Mouse (Mus musculus) embryo, embryonic 11.5 days (tissue): ENCODE measurements at regions not wholly inside any gene's neighbourhood (a gene's known extent, or its start where the extent isn't known, plus 50 kb on each side); places are given as distances from the start of the nearest gene placed in this dataset.
"Not testable (repeated sequence)": the region's sequence is repeated elsewhere in the genome, so short reads cannot be mapped to it uniquely, and the experiment has no call there.

Source experiments
- DNase-seq: peaks from one replicate; pipeline ENCODE4 v3.0.0-alpha.2; 2012; ENCODE audit warnings: low read depth, low spot score

DNA sequence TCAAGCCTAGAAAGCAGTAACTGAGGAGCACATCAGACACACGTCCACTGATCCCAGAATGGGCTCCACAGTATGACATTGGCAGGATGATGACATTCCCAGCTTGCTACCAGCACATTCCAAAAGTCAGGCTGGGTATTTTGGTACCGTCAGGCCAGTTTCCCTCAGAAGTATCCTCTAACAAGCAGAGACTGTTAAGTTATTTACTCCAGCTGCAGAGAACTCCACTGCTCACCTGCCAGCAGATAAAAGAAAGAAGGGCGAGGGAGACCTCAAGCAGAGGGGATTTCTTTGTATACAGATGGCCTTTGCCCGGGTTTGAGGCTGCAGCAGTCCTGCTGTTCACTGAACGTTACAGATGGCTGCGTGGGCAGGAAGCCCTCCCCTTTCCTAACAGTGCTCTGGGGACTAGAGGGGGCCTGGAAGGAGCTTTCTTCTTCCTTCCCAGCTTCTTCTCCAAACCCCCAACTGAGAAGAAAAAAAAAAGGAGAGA lies 175.2 kb upstream of the Meox2 start:
- DNase-seq: no peak

DNA sequence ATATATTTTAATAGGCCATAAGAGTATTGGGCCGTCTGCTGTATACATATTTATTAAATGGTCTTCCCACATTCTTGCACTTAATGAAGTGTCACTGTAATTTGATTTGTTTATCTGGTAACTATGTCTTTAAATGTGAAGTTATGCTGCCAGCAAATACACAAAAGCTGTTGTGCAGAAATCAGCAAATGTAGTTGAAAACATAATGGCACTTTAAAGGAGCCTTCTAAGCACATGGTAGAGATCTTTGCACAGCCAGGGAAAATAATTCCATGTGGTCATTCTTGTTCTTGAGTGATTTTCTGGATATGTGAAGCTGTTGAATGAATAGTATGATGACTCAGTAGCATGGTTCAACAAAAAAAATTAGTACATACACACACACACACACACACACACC lies 164.4 kb upstream of the Meox2 start:
- no peak for DNase-seq

DNA sequence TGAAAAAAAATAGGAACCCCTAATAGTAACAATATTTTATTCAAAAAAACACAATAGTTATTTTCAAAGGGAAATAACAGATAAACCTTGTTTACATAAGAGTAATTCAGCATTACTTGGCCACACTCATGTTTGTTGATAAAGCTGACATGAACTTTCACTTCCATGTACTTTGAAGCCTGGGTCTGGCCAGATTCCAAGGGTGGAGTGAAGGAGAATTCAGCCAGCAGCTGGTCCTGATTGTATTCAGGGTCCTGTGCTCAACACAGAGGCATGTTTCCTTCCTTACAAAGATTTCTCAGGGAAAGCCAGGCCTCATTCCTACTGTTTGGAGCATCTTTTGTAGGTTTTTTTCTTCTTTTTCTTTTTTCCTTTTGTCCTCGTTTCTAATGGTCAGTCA lies 162.4 kb upstream of the Meox2 start:
- no peak for DNase-seq

DNA sequence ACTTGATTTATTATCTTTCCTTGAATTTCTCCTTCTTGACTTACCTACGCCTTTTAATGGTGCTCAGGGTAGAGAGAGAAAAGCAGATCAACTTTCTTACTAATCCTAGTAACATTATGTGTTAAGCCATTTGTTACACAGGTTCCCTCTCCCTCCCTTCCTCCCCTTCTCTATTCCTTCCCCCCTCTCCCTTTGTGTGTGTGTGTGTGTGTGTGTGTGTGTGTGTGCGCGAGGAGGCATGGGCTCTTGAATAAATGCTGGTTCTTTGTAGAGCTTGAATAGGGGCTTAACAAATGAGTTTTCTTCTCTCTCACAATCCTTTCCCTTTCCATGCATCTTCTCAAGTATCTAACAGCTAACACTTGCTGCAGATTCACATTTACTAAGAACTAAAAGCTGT lies 160.4 kb upstream of the Meox2 start:
- no peak for DNase-seq

DNA sequence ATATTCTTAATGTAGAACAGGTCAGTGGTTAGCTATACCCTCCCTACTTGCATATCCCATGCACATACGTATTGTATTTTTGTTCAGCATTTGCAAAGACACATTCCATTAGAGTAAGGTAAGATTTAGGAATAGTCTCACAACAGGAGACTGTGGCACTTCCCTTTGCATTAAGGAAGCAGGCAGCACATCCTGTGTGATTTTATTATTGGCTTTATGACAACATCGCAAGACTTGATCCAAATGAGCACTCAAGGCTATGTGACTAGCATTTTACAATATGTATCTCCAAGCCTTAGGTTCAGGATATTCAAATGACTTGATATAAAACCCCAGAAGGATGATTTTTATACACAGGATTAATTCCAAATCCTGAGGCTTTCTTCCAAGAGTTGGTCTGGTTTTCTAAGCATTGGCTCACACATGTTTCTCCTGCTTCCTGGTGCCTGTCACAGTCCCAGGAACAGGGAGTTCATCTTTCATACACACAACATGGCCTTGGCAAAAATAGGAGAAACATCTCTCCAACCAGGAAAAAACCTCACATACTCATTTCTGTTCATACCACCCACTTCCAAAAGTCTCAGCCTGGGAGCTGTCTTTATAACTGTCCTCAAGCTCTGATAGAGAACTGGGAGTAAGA lies 159.1 kb upstream of the Meox2 start:
- DNase-seq: no peak

DNA sequence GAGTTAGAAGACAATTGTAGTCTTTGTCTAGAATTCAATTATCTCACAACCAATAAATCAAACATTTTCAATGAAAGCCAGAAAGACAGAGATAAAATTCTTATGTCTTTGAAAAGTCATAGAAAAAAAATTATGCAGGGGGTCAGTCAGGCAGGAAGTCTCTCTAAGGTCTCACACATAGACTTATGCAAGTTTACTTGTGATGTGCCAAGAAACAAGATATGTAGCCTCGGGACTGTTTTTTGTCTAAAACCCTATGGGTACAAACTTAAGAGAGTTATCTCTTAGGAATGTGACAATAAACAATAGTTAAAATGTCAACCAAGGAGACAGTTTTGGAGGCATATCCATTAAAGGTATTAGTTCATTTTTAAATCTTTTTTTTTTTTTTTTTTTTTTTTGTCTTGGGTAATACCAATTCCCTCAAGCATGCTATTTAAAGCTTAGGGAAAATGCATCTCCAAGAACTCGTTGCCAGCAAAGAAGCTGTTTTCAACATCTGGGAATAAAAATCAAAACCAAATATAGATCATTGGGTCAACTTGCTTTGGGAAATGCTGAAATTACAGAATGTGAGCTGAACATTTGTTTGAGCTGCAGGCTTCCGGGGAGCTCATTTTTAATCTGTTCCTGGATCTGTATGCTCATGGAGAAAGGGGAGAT lies 133.8 kb upstream of the Meox2 start:
- no peak for DNase-seq

DNA sequence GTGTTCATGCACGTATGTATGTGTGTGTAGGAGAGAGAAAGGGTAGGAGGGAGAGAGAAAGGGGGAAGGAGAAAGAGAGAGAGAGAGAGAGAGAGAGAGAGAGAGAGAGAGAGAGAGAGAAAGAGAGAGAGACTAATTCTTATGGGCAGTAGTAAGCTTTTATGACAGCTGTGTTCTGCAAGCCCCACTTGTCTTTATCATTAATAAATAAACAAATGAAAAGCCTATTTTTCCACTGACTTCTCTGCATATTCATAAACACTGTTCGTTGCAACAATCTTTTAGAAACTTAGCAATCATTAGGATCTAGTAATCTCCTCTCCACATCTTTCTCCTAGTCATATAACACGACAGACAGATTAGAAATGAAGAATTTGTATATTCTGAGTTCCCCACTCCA lies 131.2 kb upstream of the Meox2 start:
- no peak for DNase-seq

DNA sequence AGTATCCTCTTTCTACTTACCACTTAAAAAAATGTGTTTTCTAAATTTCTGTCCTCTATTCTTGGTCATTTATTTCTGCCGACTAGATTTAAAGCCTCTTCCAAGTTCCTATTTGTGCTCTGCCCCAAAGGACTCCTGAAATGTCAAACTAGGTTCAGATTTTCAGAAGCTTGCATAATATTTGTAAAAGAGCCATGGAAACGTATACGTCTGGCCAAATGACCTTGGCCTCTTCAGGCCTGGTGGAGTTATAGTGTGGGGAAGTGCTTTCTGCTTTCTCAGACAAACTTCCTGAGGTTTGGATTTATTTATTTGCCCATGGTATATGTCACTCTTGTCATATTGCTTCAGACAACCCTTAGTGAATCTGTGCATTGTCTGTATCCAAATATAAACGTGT lies 117.2 kb upstream of the Meox2 start:
- no peak for DNase-seq

DNA sequence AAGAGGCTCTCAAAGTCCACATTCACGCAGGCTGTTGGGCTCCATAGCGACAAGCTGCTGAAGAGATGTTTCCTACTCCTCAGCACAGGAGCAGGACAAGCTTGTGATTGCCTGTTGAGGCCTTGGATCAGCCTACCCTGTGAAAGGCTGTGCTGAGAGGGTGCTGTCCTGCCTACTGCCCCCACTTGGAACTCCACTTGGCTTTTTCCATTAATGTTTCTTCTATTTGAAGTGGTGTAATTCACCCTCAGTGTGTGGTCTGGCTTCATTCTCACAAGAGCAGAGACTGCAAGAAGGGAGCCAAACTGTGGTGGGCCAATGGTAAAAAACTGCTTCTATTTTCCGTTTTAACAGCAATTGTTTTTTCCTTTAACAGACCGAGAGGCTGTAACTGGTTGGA lies 116.4 kb upstream of the Meox2 start:
- no peak for DNase-seq

DNA sequence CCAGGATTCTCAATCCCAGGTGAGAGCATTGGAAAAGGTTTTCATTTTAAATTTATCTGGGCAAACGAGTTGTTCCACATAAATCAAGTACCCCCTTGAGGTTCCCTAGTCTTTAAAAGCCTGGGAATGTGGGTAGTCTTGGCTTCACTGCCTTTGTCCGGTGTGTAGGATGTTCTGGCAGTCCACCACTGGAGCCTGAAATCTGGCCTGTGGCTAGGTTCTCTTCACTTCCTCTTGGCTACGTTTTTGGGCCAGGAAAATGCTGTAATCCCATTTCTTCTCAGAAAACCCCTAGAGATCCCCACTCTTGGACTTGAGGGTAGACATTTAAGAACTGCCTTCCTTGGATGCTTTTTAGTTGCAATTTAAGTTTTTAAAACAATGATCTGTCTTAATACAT lies 106.9 kb upstream of the Meox2 start:
- DNase-seq: no peak

DNA sequence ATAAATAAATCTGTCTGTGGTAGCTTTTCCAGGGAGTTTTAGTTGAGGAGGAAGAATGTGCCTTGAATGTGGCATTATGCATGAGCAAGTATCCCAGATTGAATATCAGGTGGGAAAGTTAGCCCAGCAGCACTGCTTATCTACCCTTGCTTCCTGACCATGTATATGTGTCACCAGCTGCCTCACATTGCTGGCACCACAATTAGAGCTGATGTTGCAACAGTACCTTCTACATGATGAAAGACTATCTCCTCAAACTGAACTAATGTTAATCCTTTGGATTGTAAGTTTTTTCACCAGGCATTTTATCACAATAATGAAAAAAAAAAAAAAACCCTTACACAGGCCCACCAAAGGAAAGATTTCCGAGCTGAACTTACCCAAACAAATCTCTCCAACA lies 103.1 kb upstream of the Meox2 start:
- no peak for DNase-seq

DNA sequence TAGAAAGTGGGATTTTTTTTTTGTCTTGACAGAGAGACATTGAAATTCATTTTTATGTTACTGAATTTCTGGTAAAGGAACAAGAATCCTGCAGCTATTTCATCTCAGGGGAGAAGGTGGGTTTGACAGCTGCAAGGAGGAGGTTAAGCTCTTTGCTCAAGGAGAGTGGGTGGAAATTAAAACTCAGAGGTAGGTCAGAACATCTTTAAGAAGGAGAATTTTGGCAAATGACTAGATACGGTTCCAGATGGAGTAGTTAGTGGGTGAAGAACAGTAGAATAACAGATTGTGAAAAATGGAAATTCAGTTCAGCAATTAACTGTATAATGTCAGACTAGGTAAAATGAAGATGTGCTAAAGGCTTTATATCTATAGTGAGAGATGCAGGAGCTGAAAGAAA lies 98.0 kb upstream of the Meox2 start:
- no peak for DNase-seq

DNA sequence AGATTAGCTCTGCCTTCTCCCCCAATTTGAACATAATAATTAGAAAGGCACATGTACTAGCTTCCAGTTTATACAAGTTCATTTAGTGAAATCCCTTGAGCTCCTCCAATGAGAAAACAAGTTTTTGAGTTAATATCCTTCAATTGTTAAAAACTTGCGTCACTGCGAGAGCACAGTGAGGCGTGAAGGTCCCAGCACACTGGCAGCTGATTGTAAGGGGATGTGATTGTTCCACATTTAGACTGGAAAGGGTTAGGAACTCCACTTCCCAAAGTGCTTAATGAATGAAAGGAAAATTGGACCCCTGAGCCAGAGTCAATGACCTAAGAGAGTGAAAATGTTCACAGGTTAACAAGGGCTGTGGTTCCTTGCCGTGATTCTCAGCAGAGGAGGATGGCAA lies 93.9 kb upstream of the Meox2 start:
- no peak for DNase-seq

DNA sequence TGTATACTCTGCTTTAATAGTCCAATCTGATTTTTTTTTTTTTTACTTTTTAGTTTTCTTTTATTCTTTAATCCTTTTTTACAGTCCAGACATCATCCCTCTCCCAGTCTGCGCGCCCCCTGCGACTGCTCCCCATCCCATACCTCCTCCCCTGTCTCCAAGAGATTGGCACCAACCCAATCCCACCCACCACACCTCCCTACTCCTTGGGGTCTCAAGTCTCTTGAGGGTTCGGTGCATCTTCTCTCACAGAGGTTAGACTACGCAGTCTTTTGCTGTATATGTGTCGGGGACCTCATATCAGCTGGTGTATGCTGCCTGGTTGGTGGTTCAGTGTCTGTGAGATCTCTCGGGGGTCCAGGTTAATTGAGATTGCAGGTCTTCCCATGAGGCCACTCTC lies 93.4 kb upstream of the Meox2 start:
- DNase-seq: not testable (repeated sequence)

DNA sequence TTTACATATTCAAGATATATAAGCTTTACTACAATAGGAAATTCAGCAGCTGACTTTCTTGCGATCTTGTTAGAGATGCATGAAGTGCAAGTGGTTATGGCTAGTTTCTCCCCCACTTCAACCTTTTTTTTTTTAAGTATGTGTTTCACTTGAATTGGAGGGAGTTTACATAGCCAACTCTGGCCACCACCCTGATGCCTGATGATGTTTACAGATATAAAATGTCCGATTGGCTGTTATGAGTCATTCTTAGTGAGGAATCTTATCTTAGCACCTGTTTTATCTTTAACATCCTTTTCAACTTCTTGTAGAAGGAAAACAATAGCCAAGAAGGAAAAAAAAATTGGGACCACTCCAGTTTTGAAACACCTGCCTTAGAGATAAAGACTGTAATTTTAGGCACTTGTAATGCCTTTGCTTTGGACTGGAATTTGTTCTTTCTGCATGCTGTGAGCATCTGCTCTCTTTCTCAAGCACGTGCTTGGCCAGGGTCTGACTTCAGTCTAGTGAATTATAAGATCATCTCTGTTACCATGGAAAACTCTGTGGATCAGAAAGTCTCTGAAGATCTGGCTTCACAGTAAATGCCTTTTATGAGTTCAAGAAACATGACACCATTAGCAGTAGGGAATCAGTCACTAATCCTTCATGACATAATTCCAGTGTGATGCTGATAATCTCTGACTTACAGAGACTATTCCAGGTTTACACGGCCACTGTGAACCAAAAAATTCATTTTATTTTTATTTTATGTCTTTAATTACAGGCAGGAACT lies 92.7 kb upstream of the Meox2 start:
- DNase-seq: peak; percentile 20

DNA sequence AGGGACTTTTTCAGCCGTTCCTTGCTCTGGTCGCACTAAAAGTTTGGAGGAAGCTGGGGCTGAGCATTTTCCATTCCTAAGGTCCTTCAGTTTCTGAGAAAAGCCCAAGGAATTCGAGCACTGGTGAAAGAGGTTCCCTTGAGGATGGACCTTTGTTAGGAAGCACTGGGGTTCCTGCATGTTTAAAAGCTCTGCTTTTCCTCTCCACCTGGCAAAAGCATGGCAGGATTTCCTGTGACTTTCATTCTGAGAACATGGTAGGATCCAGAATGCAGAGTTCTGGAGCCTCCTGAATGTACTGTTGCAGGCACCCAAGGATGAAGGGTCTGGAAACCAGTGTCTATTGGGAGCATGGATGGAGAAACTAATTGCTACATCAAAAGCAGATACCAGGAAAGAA lies 61.1 kb upstream of the Meox2 start:
- DNase-seq: no peak

DNA sequence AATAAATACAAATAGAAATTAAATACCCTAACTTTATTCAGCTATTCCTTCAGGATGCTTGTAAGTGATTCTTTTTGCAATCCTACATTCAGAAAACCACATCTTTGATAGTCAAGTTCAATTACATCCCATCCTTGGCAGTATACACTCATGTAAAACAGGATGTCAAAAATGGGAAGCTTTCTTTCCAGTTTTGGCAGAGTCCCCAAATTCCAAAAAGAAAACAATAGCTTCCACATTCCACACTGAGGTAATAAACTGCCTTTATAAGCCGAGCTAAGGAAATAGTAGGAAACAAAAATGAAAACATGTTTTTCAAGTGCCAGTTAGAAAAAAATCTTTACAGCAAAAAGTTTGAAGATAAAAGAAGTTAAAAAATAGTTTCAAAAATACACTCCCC lies 57.7 kb upstream of the Meox2 start:
- DNase-seq: no peak

DNA sequence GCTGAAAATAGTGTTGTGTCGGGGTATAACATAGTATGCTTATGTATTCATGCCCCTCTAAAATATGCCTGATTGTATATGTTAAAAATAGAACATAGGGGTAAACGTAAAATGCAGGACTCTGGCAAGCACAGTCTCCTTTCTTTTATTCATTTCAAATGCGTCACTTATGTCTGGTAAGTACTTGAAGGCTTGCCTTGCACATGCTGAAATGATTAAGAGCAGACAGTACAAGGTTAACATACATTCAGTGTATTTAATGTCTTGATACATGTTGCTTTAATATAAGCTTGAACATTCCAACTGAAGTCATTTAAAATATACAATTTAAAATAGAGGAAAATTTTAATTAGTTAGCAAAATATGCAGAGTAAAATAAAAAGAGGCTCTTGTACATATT lies 50.9 kb upstream of the Meox2 start:
- DNase-seq: no peak
